Mouse (Mus musculus): ENCODE results near the gene Stx2.

Gene Stx2

GRCm38 (mm10) chr5:129008412-129008826 is at the start of gene Stx2:
Gene Stx2 (minus strand): TSS chr5:129008574.
- DNase-seq (ENCODE audit: low spot score), result peak; percentile 95

GRCm38 (mm10) chr5:129054675-129055284 is 46.4 kb upstream of the Stx2 start:
- DNase-seq (ENCODE audit: low spot score), result no peak

GRCm38 (mm10) chr5:129052636-129053355 is 44.4 kb upstream of the Stx2 start:
- peak; percentile 59 for DNase-seq (ENCODE audit: low spot score)

- no peak for DNase-seq (ENCODE audit: low spot score)
Observed at GRCm38 (mm10) chr5:129051910-129052309, 43.5 kb upstream of the Stx2 start.

- DNase-seq (ENCODE audit: low spot score), result peak; percentile 67
Observed at GRCm38 (mm10) chr5:129049372-129049771, 41.0 kb upstream of the Stx2 start.

GRCm38 (mm10) chr5:129045641-129046580 is 37.5 kb upstream of the Stx2 start:
- DNase-seq (ENCODE audit: low spot score), result peak; percentile 17

- DNase-seq (ENCODE audit: low spot score), result no peak
Observed at GRCm38 (mm10) chr5:129037739-129038138, 29.4 kb upstream of the Stx2 start.

- DNase-seq (ENCODE audit: low spot score), result no peak
Observed at GRCm38 (mm10) chr5:129036678-129037077, 28.3 kb upstream of the Stx2 start.

GRCm38 (mm10) chr5:129029131-129029723 is 20.9 kb upstream of the Stx2 start:
- DNase-seq (ENCODE audit: low spot score), result no peak

GRCm38 (mm10) chr5:129026637-129027036 is 18.3 kb upstream of the Stx2 start:
- DNase-seq (ENCODE audit: low spot score), result no peak

- DNase-seq (ENCODE audit: low spot score), result no peak
Observed at GRCm38 (mm10) chr5:129026171-129026570, 17.8 kb upstream of the Stx2 start.

- no peak for DNase-seq (ENCODE audit: low spot score)
Observed at GRCm38 (mm10) chr5:129025725-129026124, 17.4 kb upstream of the Stx2 start.

- peak; percentile 35 for DNase-seq (ENCODE audit: low spot score)
Observed at GRCm38 (mm10) chr5:129025048-129025447, 16.7 kb upstream of the Stx2 start.

- DNase-seq (ENCODE audit: low spot score), result no peak
Observed at GRCm38 (mm10) chr5:129020731-129021130, 12.4 kb upstream of the Stx2 start.

GRCm38 (mm10) chr5:129020300-129020668 is 11.9 kb upstream of the Stx2 start:
- no peak for DNase-seq (ENCODE audit: low spot score)

- DNase-seq (ENCODE audit: low spot score), result peak; percentile 96
Observed at GRCm38 (mm10) chr5:129019497-129020299, 11.3 kb upstream of the Stx2 start, which contains the start of gene Ran. Gene Ran (plus strand): TSS chr5:129020069.

GRCm38 (mm10) chr5:129018782-129019489 is 10.6 kb upstream of the Stx2 start:
- no peak for DNase-seq (ENCODE audit: low spot score)

GRCm38 (mm10) chr5:129016370-129016769 is 8.0 kb upstream of the Stx2 start:
- no peak for DNase-seq (ENCODE audit: low spot score)

GRCm38 (mm10) chr5:129015540-129015939 is 7.2 kb upstream of the Stx2 start:
- DNase-seq (ENCODE audit: low spot score), result no peak

- no peak for DNase-seq (ENCODE audit: low spot score)
Observed at GRCm38 (mm10) chr5:129015020-129015419, 6.6 kb upstream of the Stx2 start.

- DNase-seq (ENCODE audit: low spot score), result no peak
Observed at GRCm38 (mm10) chr5:129010937-129011336, 2.6 kb upstream of the Stx2 start.

All from embryo, embryonic 10.5 days (tissue).